In genomic region chr4:13286276-13286910, GRCm38 (mm10) we compare ENCODE assay signal across 18 mouse cellular contexts.
A peak's percentile ranks its signal among the peaks of the same experiment; 100 is the strongest.
DNase-seq lines count a peak whose midpoint lies in the region; ATAC-seq lines count a peak whose summit lies in the region.
"Had no signal": no experiment of that assay in that cellular context is flagged by ENCODE, and none has a peak within 500 bp of the region (broad histone marks: within the 10 kb centered on the region; RNA-seq: fewer than 3 reads in every experiment).

No protein-coding gene starts in this region.

- DNase-seq in layer of hippocampus, adult 8-10 months (ENCODE audit: low spot score in 2 of 2): peak; percentile 34 to 44
- DNase-seq in retina, embryonic 14.5 days (ENCODE audit: low spot score): peak; percentile 42
- no peak for DNase-seq in urinary bladder, postnatal 14 days (ENCODE audit: low spot score)
- DNase-seq: cerebellum, adult 8-10 months; gastrocnemius, postnatal 36 days; kidney, adult 8-10 months; lung, postnatal 10 days; thymus, postnatal 4 days had no signal

- H3K4me1 ChIP-seq in hindbrain, embryonic 12.5 days: peaks cover 7% of the 10 kb centered on the region
- no peaks in the 10 kb centered on the region for H3K4me1 ChIP-seq in hindbrain, embryonic 16.5 days (ENCODE audit: control insufficient read depth, insufficient read depth, low read depth, low read length)
- H3K4me1 ChIP-seq in forebrain, embryonic 16.5 days (replicated peaks; ENCODE audit: control insufficient read depth, insufficient read depth, low read length): peaks cover 16% of the 10 kb centered on the region
- H3K4me1 ChIP-seq: heart, embryonic 13.5 days had no signal

- H3K27me3 ChIP-seq in hindbrain, embryonic 12.5 days: no peaks in the 10 kb centered on the region
- no peaks in the 10 kb centered on the region for H3K27me3 ChIP-seq in hindbrain, embryonic 16.5 days (replicated peaks; ENCODE audit: control insufficient read depth, insufficient read depth, low read length)
- no peaks in the 10 kb centered on the region for H3K27me3 ChIP-seq in forebrain, embryonic 16.5 days (replicated peaks; ENCODE audit: control insufficient read depth, insufficient read depth, low read length)
- H3K27me3 ChIP-seq: heart, embryonic 13.5 days; neural tube, embryonic 12.5 days had no signal

- H3K4me2 ChIP-seq in hindbrain, embryonic 12.5 days (replicated peaks): no peak overlapping the region
- H3K4me2 ChIP-seq in hindbrain, embryonic 16.5 days (ENCODE audit: low read length): no peak overlapping the region
- no peak overlapping the region for H3K4me2 ChIP-seq in forebrain, embryonic 16.5 days (ENCODE audit: low read length)
- H3K4me2 ChIP-seq: heart, embryonic 13.5 days; neural tube, embryonic 12.5 days had no signal

- H3K36me3 ChIP-seq in hindbrain, embryonic 12.5 days: no peaks in the 10 kb centered on the region
- no peaks in the 10 kb centered on the region for H3K36me3 ChIP-seq in hindbrain, embryonic 16.5 days (ENCODE audit: control insufficient read depth, insufficient read depth, low read length)
- no peaks in the 10 kb centered on the region for H3K36me3 ChIP-seq in forebrain, embryonic 16.5 days (ENCODE audit: control insufficient read depth, insufficient read depth)
- H3K36me3 ChIP-seq: heart, embryonic 13.5 days; limb, embryonic 10.5 days; neural tube, embryonic 12.5 days had no signal

- no peak for ATAC-seq in hindbrain, embryonic 12.5 days (ENCODE audit: low FRiP score)
- ATAC-seq in hindbrain, embryonic 16.5 days: no peak
- ATAC-seq in forebrain, embryonic 16.5 days: peak; percentile 82
- ATAC-seq in inflammation-experienced regulatory T-cells, adult 6 months: no peak
- ATAC-seq: CD4-positive, CD25-positive, alpha-beta regulatory T cell, adult 4 months had no signal

- WGBS in hindbrain, embryonic 12.5 days: 36% methylated on average over 7 of the region's 7 CpGs
- 18% methylated on average over 7 of the region's 7 CpGs for WGBS in hindbrain, embryonic 16.5 days
- 21% methylated on average over 7 of the region's 7 CpGs for WGBS in forebrain, embryonic 16.5 days

- peak overlapping the region; percentile 17; the same call in 1 of the 2 replicates for H3K27ac ChIP-seq in hindbrain, embryonic 12.5 days
- H3K27ac ChIP-seq in hindbrain, embryonic 16.5 days (ENCODE audit: low read depth, low read length): no peak overlapping the region
- peak overlapping the region; percentile 41 for H3K27ac ChIP-seq in forebrain, embryonic 16.5 days (ENCODE audit: low read length)
- H3K27ac ChIP-seq: heart, embryonic 13.5 days; limb, embryonic 10.5 days; liver, embryonic 14.5 days; neural tube, embryonic 12.5 days; stomach, postnatal 0 days had no signal

- H3K9me3 ChIP-seq in hindbrain, embryonic 12.5 days (replicated peaks): no peaks in the 10 kb centered on the region
- no peaks in the 10 kb centered on the region for H3K9me3 ChIP-seq in hindbrain, embryonic 16.5 days (ENCODE audit: control insufficient read depth, low read length)
- H3K9me3 ChIP-seq in forebrain, embryonic 16.5 days (ENCODE audit: control insufficient read depth, low read length): no peaks in the 10 kb centered on the region
- H3K9me3 ChIP-seq: heart, embryonic 13.5 days; limb, embryonic 10.5 days; neural tube, embryonic 12.5 days had no signal

- H3K9ac ChIP-seq in hindbrain, embryonic 12.5 days: no peak overlapping the region
- no peak overlapping the region for H3K9ac ChIP-seq in hindbrain, embryonic 16.5 days (ENCODE audit: low read depth, low read length)
- H3K9ac ChIP-seq in forebrain, embryonic 16.5 days (replicated peaks; ENCODE audit: low read depth, low read length): no peak overlapping the region
- H3K9ac ChIP-seq: heart, embryonic 13.5 days; liver, embryonic 14.5 days; neural tube, embryonic 12.5 days had no signal

- H3K4me3 ChIP-seq in hindbrain, embryonic 12.5 days: no peak overlapping the region
- no peak overlapping the region for H3K4me3 ChIP-seq in hindbrain, embryonic 16.5 days (ENCODE audit: low read length)
- H3K4me3 ChIP-seq in forebrain, embryonic 16.5 days (replicated peaks; ENCODE audit: low read length): no peak overlapping the region
- H3K4me3 ChIP-seq: heart, embryonic 13.5 days; limb, embryonic 10.5 days; neural tube, embryonic 12.5 days had no signal
